Mouse (Mus musculus) heart, embryonic 13.5 days (tissue): ENCODE data around the gene Spr. TPM values are rescaled to one million over a fixed set of nuclear protein-coding genes. Genes with fewer than 3 reads are reported as not detected.
"Not testable (repeated sequence)": the region's sequence is repeated elsewhere in the genome, so short reads cannot be mapped to it uniquely, and the experiment has no call there.

ENCODE experiments used
- ATAC-seq: fragments of 200-750 bp; cut with Nextera tagmentation; 2 replicates; pipeline ENCODE4 v1.8.0; 2017; ENCODE audit warnings: moderate TSS enrichment; ENCODE audit not compliant: insufficient number of reproducible peaks, low FRiP score, low TSS enrichment; ENCODE audit errors: extremely low read depth
- H3K27ac ChIP-seq: fragments of 300-500 bp; sonication (generic); replicated peaks from 2 replicates; pipeline ENCODE4 v1.5.1; 2015; ENCODE audit warnings: moderate library complexity, mild to moderate bottlenecking, inconsistent platforms
- H3K27me3 ChIP-seq: fragments of 300-500 bp; sonication (generic); replicated peaks from 2 replicates; pipeline ENCODE4 v1.6.1; 2015; ENCODE audit warnings: mild to moderate bottlenecking, inconsistent platforms
- H3K36me3 ChIP-seq: fragments of 300-500 bp; sonication (generic); 2 replicates; pipeline ENCODE4 v1.6.1; 2015; ENCODE audit warnings: mild to moderate bottlenecking, inconsistent platforms
- H3K4me1 ChIP-seq: fragments of 300-500 bp; sonication (generic); 2 replicates; pipeline ENCODE4 v1.6.1; 2015; ENCODE audit warnings: inconsistent platforms
- H3K4me2 ChIP-seq: fragments of 300-500 bp; sonication (generic); 2 replicates; pipeline ENCODE4 v1.6.1; 2015; ENCODE audit warnings: inconsistent platforms, mild to moderate bottlenecking, moderate library complexity
- H3K4me3 ChIP-seq: fragments of 300-500 bp; sonication (generic); 2 replicates; pipeline ENCODE4 v1.5.1; 2015; ENCODE audit warnings: moderate library complexity, mild to moderate bottlenecking, inconsistent platforms
- H3K9ac ChIP-seq: fragments of 300-500 bp; sonication (generic); 2 replicates; pipeline ENCODE4 v1.6.1; 2015; ENCODE audit warnings: inconsistent platforms, mild to moderate bottlenecking, moderate library complexity
- H3K9me3 ChIP-seq: fragments of 300-500 bp; sonication (generic); 2 replicates; pipeline ENCODE4 v1.6.1; 2016; ENCODE audit warnings: inconsistent platforms
- WGBS: fragments of 180-500 bp; shearing (Covaris S2); methylation state at CpG from one replicate; pipeline ENCODE4 v1.1.7; 2015; ENCODE audit warnings: mixed read lengths; 5-methylcytosine and 5-hydroxymethylcytosine counted together
- polyA plus RNA-seq: library from polyadenylated mRNA; unstranded; fragments of >200 nt; fragmentation: Nextera tagmentation; extraction: Ambion mirVana; gene quantifications from 2 replicates; pipeline ENCODE4 v1.2.1, GENCODE M21; 2015

The Spr gene
- polyA plus RNA-seq, 1 experiment from 2014 or later = 52.7 TPM

- H3K4me1 ChIP-seq = peaks cover 13% of the 10 kb centered on the region
- WGBS = 75% methylated on average over 2 of the region's 2 CpGs
- not testable (repeated sequence) for H3K36me3 ChIP-seq, H3K27me3 ChIP-seq, H3K27ac ChIP-seq, H3K4me2 ChIP-seq, ATAC-seq, H3K9me3 ChIP-seq, H3K4me3 ChIP-seq, H3K9ac ChIP-seq
Observed at GRCm38 (mm10) chr6:85156551-85156950, 19.0 kb upstream of the Spr start.

- H3K4me2 ChIP-seq = peak overlapping the region; percentile 82
- H3K9ac ChIP-seq = peak overlapping the region; percentile 80
- no peak overlapping the region for H3K27ac ChIP-seq
- H3K36me3 ChIP-seq = no peaks in the 10 kb centered on the region
- H3K27me3 ChIP-seq = no peaks in the 10 kb centered on the region
- H3K9me3 ChIP-seq = no peaks in the 10 kb centered on the region
- ATAC-seq = peak; percentile 23; the same call in 1 of the 2 replicates
- WGBS = 2% methylated on average over 34 of the region's 34 CpGs
- peaks cover 13% of the 10 kb centered on the region for H3K4me1 ChIP-seq
- H3K4me3 ChIP-seq = peak overlapping the region; percentile 59
Observed at GRCm38 (mm10) chr6:85154861-85155528, 17.4 kb upstream of the Spr start.

- H3K4me2 ChIP-seq = no peak overlapping the region
- H3K9me3 ChIP-seq = no peaks in the 10 kb centered on the region
- no peak overlapping the region for H3K9ac ChIP-seq
- no peak overlapping the region for H3K27ac ChIP-seq
- H3K27me3 ChIP-seq = no peaks in the 10 kb centered on the region
- no peaks in the 10 kb centered on the region for H3K36me3 ChIP-seq
- H3K4me3 ChIP-seq = no peak overlapping the region
- peaks cover 13% of the 10 kb centered on the region for H3K4me1 ChIP-seq
- WGBS = 15% methylated on average over 9 of the region's 9 CpGs
- ATAC-seq = no peak
Observed at GRCm38 (mm10) chr6:85153970-85154540, 16.5 kb upstream of the Spr start.

- Histone ChIP-seq H3K9me3 (no peaks in the 10 kb centered on the region), H3K4me3 (no peak overlapping the region), H3K27ac (no peak overlapping the region), H3K36me3 (no peaks in the 10 kb centered on the region), H3K4me2 (no peak overlapping the region), H3K9ac (no peak overlapping the region), H3K4me1 (peaks cover 13% of the 10 kb centered on the region), H3K27me3 (peaks cover 12% of the 10 kb centered on the region; the same call in 1 of the 2 replicates)
- no peak for ATAC-seq
- WGBS = 58% methylated on average over 3 of the region's 3 CpGs
Observed at GRCm38 (mm10) chr6:85150386-85150785, 12.8 kb upstream of the Spr start.

GRCm38 (mm10) chr6:85147636-85148035 is 10.1 kb upstream of the Spr start:
- 34% methylated on average over 3 of the region's 3 CpGs for WGBS

GRCm38 (mm10) chr6:85144466-85144865 is 6.9 kb upstream of the Spr start:
- H3K4me1 ChIP-seq = no peaks in the 10 kb centered on the region

More at GRCm38 (mm10) chr6:85147636-85148035, 10.1 kb upstream of the Spr start:
- peaks cover 24% of the 10 kb centered on the region; the same call in 1 of the 2 replicates for H3K27me3 ChIP-seq
- no peaks in the 10 kb centered on the region for H3K4me1 ChIP-seq
- H3K9ac ChIP-seq = no peak overlapping the region
- no peaks in the 10 kb centered on the region for H3K9me3 ChIP-seq
- ATAC-seq = no peak
- no peak overlapping the region for H3K27ac ChIP-seq
- H3K36me3 ChIP-seq = no peaks in the 10 kb centered on the region
- H3K4me2 ChIP-seq = no peak overlapping the region
- no peak overlapping the region for H3K4me3 ChIP-seq

GRCm38 (mm10) chr6:85141013-85141412 is 3.4 kb upstream of the Spr start:
- not testable (repeated sequence) for H3K9ac ChIP-seq, H3K27ac ChIP-seq, ATAC-seq, H3K36me3 ChIP-seq, H3K9me3 ChIP-seq, H3K4me2 ChIP-seq, H3K4me3 ChIP-seq, H3K4me1 ChIP-seq
- 6% methylated on average over 6 of the region's 7 CpGs for WGBS
- peaks cover 14% of the 10 kb centered on the region; the same call in 1 of the 2 replicates for H3K27me3 ChIP-seq

More at GRCm38 (mm10) chr6:85144466-85144865, 6.9 kb upstream of the Spr start:
- H3K4me3 ChIP-seq = no peak overlapping the region
- H3K4me2 ChIP-seq = no peak overlapping the region
- no peak for ATAC-seq
- no peak overlapping the region for H3K9ac ChIP-seq
- no peaks in the 10 kb centered on the region for H3K36me3 ChIP-seq
- 63% methylated on average over 3 of the region's 3 CpGs for WGBS
- H3K27ac ChIP-seq = no peak overlapping the region
- H3K9me3 ChIP-seq = no peaks in the 10 kb centered on the region
- peaks cover 24% of the 10 kb centered on the region; the same call in 1 of the 2 replicates for H3K27me3 ChIP-seq

- H3K4me1 ChIP-seq = peaks cover 8% of the 10 kb centered on the region
- ATAC-seq = no peak
- H3K4me2 ChIP-seq = no peak overlapping the region
- H3K9ac ChIP-seq = no peak overlapping the region
- 81% methylated on average over 2 of the region's 2 CpGs for WGBS
- no peak overlapping the region for H3K4me3 ChIP-seq
- H3K27ac ChIP-seq = no peak overlapping the region
- no peaks in the 10 kb centered on the region for H3K9me3 ChIP-seq
- H3K27me3 ChIP-seq = peaks cover 6% of the 10 kb centered on the region; the same call in 1 of the 2 replicates
- peaks cover 9% of the 10 kb centered on the region for H3K36me3 ChIP-seq
Observed at GRCm38 (mm10) chr6:85139534-85139933, 2.0 kb upstream of the Spr start.

GRCm38 (mm10) chr6:85136784-85137183 is 782 bp downstream of the Spr start:
- Histone ChIP-seq H3K9ac (peak overlapping the region; percentile 92), H3K36me3 (peaks cover 24% of the 10 kb centered on the region), H3K4me3 (peak overlapping the region; percentile 82), H3K27ac (peak overlapping the region; percentile 94; the same call in 1 of the 2 replicates), H3K4me2 (peak overlapping the region; percentile 69)
- ATAC-seq, H3K27me3 ChIP-seq, H3K9me3 ChIP-seq, H3K4me1 ChIP-seq: not testable (repeated sequence)
- 61% methylated on average over 7 of the region's 7 CpGs for WGBS

GRCm38 (mm10) chr6:85132794-85133193 is 4.8 kb downstream of the Spr start:
- H3K4me3 ChIP-seq, H3K4me2 ChIP-seq, H3K27ac ChIP-seq, H3K27me3 ChIP-seq, H3K4me1 ChIP-seq, H3K9ac ChIP-seq, H3K9me3 ChIP-seq, ATAC-seq: not testable (repeated sequence)
- WGBS = 22% methylated on average over 3 of the region's 3 CpGs
- H3K36me3 ChIP-seq = peaks cover 24% of the 10 kb centered on the region

GRCm38 (mm10) chr6:85132237-85132636 is 5.3 kb downstream of the Spr start:
- H3K36me3 ChIP-seq = peaks cover 24% of the 10 kb centered on the region
- H3K4me2 ChIP-seq, H3K9me3 ChIP-seq, H3K4me1 ChIP-seq, H3K4me3 ChIP-seq, H3K27ac ChIP-seq, ATAC-seq, H3K9ac ChIP-seq: not testable (repeated sequence)
- WGBS = 82% methylated on average over 3 of the region's 3 CpGs
- peaks cover 12% of the 10 kb centered on the region for H3K27me3 ChIP-seq

- H3K27me3 ChIP-seq = peaks cover 18% of the 10 kb centered on the region
- no peak overlapping the region for H3K4me3 ChIP-seq
- no peak overlapping the region for H3K27ac ChIP-seq
- ATAC-seq = no peak
- H3K4me1 ChIP-seq = peaks cover 2% of the 10 kb centered on the region
- no peak overlapping the region for H3K4me2 ChIP-seq
- no peaks in the 10 kb centered on the region for H3K9me3 ChIP-seq
- peaks cover 24% of the 10 kb centered on the region for H3K36me3 ChIP-seq
- no peak overlapping the region for H3K9ac ChIP-seq
- WGBS = 2% methylated on average over 4 of the region's 4 CpGs
Observed at GRCm38 (mm10) chr6:85131673-85132072, 5.9 kb downstream of the Spr start.
